In genomic region chr6:148789010-148789673, GRCm38 (mm10) we compare ENCODE assay signal across 18 mouse cellular contexts. TPM values are rescaled to one million over a fixed set of nuclear protein-coding genes. Genes with fewer than 3 reads are reported as not detected.
A peak's percentile ranks its signal among the peaks of the same experiment; 100 is the strongest.
DNase-seq lines count a peak whose midpoint lies in the region; ATAC-seq lines count a peak whose summit lies in the region.
"Had no signal": no experiment of that assay in that cellular context is flagged by ENCODE, and none has a peak within 500 bp of the region (broad histone marks: within the 10 kb centered on the region; RNA-seq: fewer than 3 reads in every experiment).

No protein-coding gene starts in this region.

- H3K27ac ChIP-seq in heart, embryonic 16.5 days (ENCODE audit: low read length), result 0 out of 2 replicates have a peak overlapping the region, but pooled peaks have one; percentile 15
- H3K27ac ChIP-seq in heart, embryonic 11.5 days (ENCODE audit: low read depth, low read length), result no peak overlapping the region
- H3K27ac ChIP-seq in liver, embryonic 16.5 days (ENCODE audit: low read length), result no peak overlapping the region
- H3K27ac ChIP-seq in liver, embryonic 12.5 days, result no peak overlapping the region
- H3K27ac ChIP-seq: hindbrain, embryonic 13.5 days; kidney, postnatal 0 days; neural tube, embryonic 12.5 days had no signal

- H3K4me1 ChIP-seq in heart, embryonic 16.5 days (ENCODE audit: control insufficient read depth, insufficient read depth, low read length), result peaks cover 6% of the 10 kb centered on the region
- no peaks in the 10 kb centered on the region for H3K4me1 ChIP-seq in heart, embryonic 11.5 days (ENCODE audit: control insufficient read depth, insufficient read depth, low read length)
- no peaks in the 10 kb centered on the region for H3K4me1 ChIP-seq in liver, embryonic 16.5 days (ENCODE audit: control insufficient read depth, low read depth, low read length)
- H3K4me1 ChIP-seq in liver, embryonic 12.5 days, result no peaks in the 10 kb centered on the region
- H3K4me1 ChIP-seq: hindbrain, embryonic 13.5 days; neural tube, embryonic 12.5 days had no signal

- no peaks in the 10 kb centered on the region for H3K9me3 ChIP-seq in heart, embryonic 16.5 days (replicated peaks; ENCODE audit: control insufficient read depth, low read length)
- no peaks in the 10 kb centered on the region for H3K9me3 ChIP-seq in heart, embryonic 11.5 days (replicated peaks; ENCODE audit: control insufficient read depth, low read length)
- no peaks in the 10 kb centered on the region for H3K9me3 ChIP-seq in liver, embryonic 16.5 days (replicated peaks; ENCODE audit: control insufficient read depth, low read length)
- no peaks in the 10 kb centered on the region for H3K9me3 ChIP-seq in liver, embryonic 12.5 days (replicated peaks)
- H3K9me3 ChIP-seq: hindbrain, embryonic 13.5 days; neural tube, embryonic 12.5 days had no signal

- H3K4me3 ChIP-seq in heart, embryonic 16.5 days (ENCODE audit: low read length), result no peak overlapping the region
- H3K4me3 ChIP-seq in heart, embryonic 11.5 days (ENCODE audit: low read depth, low read length), result no peak overlapping the region
- H3K4me3 ChIP-seq in liver, embryonic 16.5 days (ENCODE audit: low read depth, low read length), result no peak overlapping the region
- no peak overlapping the region for H3K4me3 ChIP-seq in liver, embryonic 12.5 days
- H3K4me3 ChIP-seq: hindbrain, embryonic 13.5 days; neural tube, embryonic 12.5 days had no signal

- no peak overlapping the region for H3K4me2 ChIP-seq in heart, embryonic 16.5 days (ENCODE audit: low read depth, low read length)
- no peak overlapping the region; the same call in 1 of the 2 replicates for H3K4me2 ChIP-seq in heart, embryonic 11.5 days
- H3K4me2 ChIP-seq in liver, embryonic 16.5 days (ENCODE audit: low read depth, low read length), result no peak overlapping the region
- H3K4me2 ChIP-seq in liver, embryonic 12.5 days, result no peak overlapping the region
- H3K4me2 ChIP-seq: hindbrain, embryonic 13.5 days; neural tube, embryonic 12.5 days had no signal

- WGBS in heart, embryonic 16.5 days, result 48% methylated on average over 9 of the region's 9 CpGs
- 79% methylated on average over 9 of the region's 9 CpGs for WGBS in heart, embryonic 11.5 days (ENCODE audit: insufficient replicate concordance)
- 79% methylated on average over 9 of the region's 9 CpGs for WGBS in liver, embryonic 16.5 days (ENCODE audit: insufficient replicate concordance)
- WGBS in liver, embryonic 12.5 days (ENCODE audit: insufficient replicate concordance), result 87% methylated on average over 9 of the region's 9 CpGs

- peak; percentile 16; the same call in 1 of the 2 replicates for ATAC-seq in frontal cortex, adult (ENCODE audit: low TSS enrichment)
- peak; percentile 79 for ATAC-seq in heart, embryonic 16.5 days (replicated peaks; ENCODE audit: extremely low read depth, insufficient read depth, low FRiP score)
- ATAC-seq in heart, embryonic 11.5 days (replicated peaks; ENCODE audit: insufficient number of reproducible peaks, low FRiP score, low TSS enrichment), result no peak
- 0 out of 2 replicates have a peak, but pooled peaks have one; percentile 19 for ATAC-seq in liver, embryonic 16.5 days (ENCODE audit: low read depth)
- ATAC-seq in liver, embryonic 12.5 days, result no peak
- ATAC-seq: intestine, embryonic 16.5 days; liver, postnatal 0 days had no signal

- H3K27me3 ChIP-seq in heart, embryonic 16.5 days (ENCODE audit: control insufficient read depth, insufficient read depth, low read length), result no peaks in the 10 kb centered on the region
- H3K27me3 ChIP-seq in heart, embryonic 11.5 days (ENCODE audit: control insufficient read depth, insufficient read depth, low read length), result no peaks in the 10 kb centered on the region
- no peaks in the 10 kb centered on the region for H3K27me3 ChIP-seq in liver, embryonic 16.5 days (ENCODE audit: control insufficient read depth, insufficient read depth, low read depth, low read length)
- H3K27me3 ChIP-seq in liver, embryonic 12.5 days (replicated peaks), result no peaks in the 10 kb centered on the region
- H3K27me3 ChIP-seq: hindbrain, embryonic 13.5 days; neural tube, embryonic 12.5 days had no signal

- DNase-seq in frontal cortex, postnatal 10 days (ENCODE audit: low spot score in 2 of 2), result no peak
- peak; percentile 13 for DNase-seq in telencephalon, adult 2 months (ENCODE audit: low read depth, low spot score)
- DNase-seq: adrenal gland, adult 8-10 months; cerebellum, adult 11-12 months; cerebellum, postnatal 36 days; gastrocnemius, postnatal 36 days; liver, postnatal 0 days; lung, postnatal 14 days; thymus, postnatal 25 days had no signal

- H3K36me3 ChIP-seq in heart, embryonic 16.5 days (ENCODE audit: control insufficient read depth, insufficient read depth), result peaks cover 20% of the 10 kb centered on the region
- peaks cover 14% of the 10 kb centered on the region for H3K36me3 ChIP-seq in heart, embryonic 11.5 days (ENCODE audit: control insufficient read depth, insufficient read depth, low read length)
- H3K36me3 ChIP-seq in liver, embryonic 16.5 days (ENCODE audit: control insufficient read depth, insufficient read depth), result no peaks in the 10 kb centered on the region; the same call in 1 of the 2 replicates
- peaks cover 66% of the 10 kb centered on the region for H3K36me3 ChIP-seq in liver, embryonic 12.5 days

- no peak overlapping the region for H3K9ac ChIP-seq in heart, embryonic 16.5 days (ENCODE audit: low read length)
- H3K9ac ChIP-seq in heart, embryonic 11.5 days (ENCODE audit: low read depth, low read length), result no peak overlapping the region
- no peak overlapping the region for H3K9ac ChIP-seq in liver, embryonic 16.5 days (ENCODE audit: low read depth, low read length)
- no peak overlapping the region for H3K9ac ChIP-seq in liver, embryonic 12.5 days
- H3K9ac ChIP-seq: hindbrain, embryonic 13.5 days; liver, postnatal 0 days; neural tube, embryonic 12.5 days had no signal

RNA-seq across cellular contexts. Expression of gene Ipo8, which starts 42.1 kb away (rescaled TPM):
- 13.1 and 14.4 TPM in 2 replicates for polyA plus RNA-seq in heart, embryonic 16.5 days (2015; fragmentation: Nextera tagmentation; extraction: Ambion mirVana)
- polyA plus RNA-seq in heart, embryonic 11.5 days (2014; fragmentation: Nextera tagmentation; extraction: Ambion mirVana), result 17.9 and 18.1 TPM in 2 replicates
- polyA plus RNA-seq in liver, embryonic 16.5 days (2015; fragmentation: Nextera tagmentation; extraction: Ambion mirVana), result 6.0 and 7.1 TPM in 2 replicates
- polyA plus RNA-seq in liver, embryonic 12.5 days (2016; fragmentation: Nextera tagmentation; extraction: Ambion mirVana), result 13.0 and 14.7 TPM in 2 replicates

Comparison
In these comparisons a context has a peak if more than half of its experiments do, and no peak if none do; other contexts are left out.
1. ATAC-seq: peak in frontal cortex, adult (single experiment), heart, embryonic 16.5 days (single experiment) and liver, embryonic 16.5 days (single experiment); none in heart, embryonic 11.5 days (single experiment) and liver, embryonic 12.5 days (single experiment).